Mouse (Mus musculus) cerebellum, adult (tissue): ENCODE measurements around the gene Cxcl17.

Source experiments
- ATAC-seq: cut with Nextera tagmentation; 2 replicates; pipeline ENCODE4 v1.9.2; 2017; ENCODE audit warnings: mild to moderate bottlenecking, moderate library complexity, mixed read lengths; ENCODE audit not compliant: insufficient number of reproducible peaks, low FRiP score, low TSS enrichment

Cxcl17 gene

GRCm38 (mm10) chr7:25393451-25394210, 19.1 kb downstream of the Cxcl17 start:
- ATAC-seq = no peak

- ATAC-seq = no peak
Measured at GRCm38 (mm10) chr7:25392851-25393250, 19.8 kb downstream of the Cxcl17 start.

GRCm38 (mm10) chr7:25391856-25392453, 20.7 kb downstream of the Cxcl17 start:
- ATAC-seq = no peak

GRCm38 (mm10) chr7:25390986-25391385, 21.7 kb downstream of the Cxcl17 start:
- no peak for ATAC-seq

GRCm38 (mm10) chr7:25390054-25390770, 22.5 kb downstream of the Cxcl17 start:
- no peak for ATAC-seq

GRCm38 (mm10) chr7:25388916-25389315, 23.8 kb downstream of the Cxcl17 start:
- no peak for ATAC-seq

- no peak for ATAC-seq
Measured at GRCm38 (mm10) chr7:25387811-25388440, 24.8 kb downstream of the Cxcl17 start.

- ATAC-seq = no peak
Measured at GRCm38 (mm10) chr7:25385850-25386555, 26.7 kb downstream of the Cxcl17 start.

- ATAC-seq = no peak
Measured at GRCm38 (mm10) chr7:25385259-25385658, 27.4 kb downstream of the Cxcl17 start.

- no peak for ATAC-seq
Measured at GRCm38 (mm10) chr7:25384818-25385217, 27.9 kb downstream of the Cxcl17 start.

GRCm38 (mm10) chr7:25384318-25384717, 28.4 kb downstream of the Cxcl17 start:
- ATAC-seq = no peak

- ATAC-seq = no peak
Measured at GRCm38 (mm10) chr7:25383891-25384290, 28.8 kb downstream of the Cxcl17 start.

- ATAC-seq = no peak
Measured at GRCm38 (mm10) chr7:25383385-25383784, 29.3 kb downstream of the Cxcl17 start.

GRCm38 (mm10) chr7:25382541-25382940, 30.1 kb downstream of the Cxcl17 start:
- ATAC-seq = no peak

GRCm38 (mm10) chr7:25381284-25381680, 31.4 kb downstream of the Cxcl17 start:
- no peak for ATAC-seq

GRCm38 (mm10) chr7:25380392-25381283, 32.0 kb downstream of the Cxcl17 start:
- ATAC-seq = no peak

- ATAC-seq = no peak
Measured at GRCm38 (mm10) chr7:25379551-25380351, 32.9 kb downstream of the Cxcl17 start.
